Mouse (Mus musculus): ENCODE data around the gene Gm49368. TPM values are rescaled to one million over a fixed set of nuclear protein-coding genes. Genes with fewer than 3 reads are reported as not detected.

Gene Gm49368
- polyA plus RNA-seq, 1 experiment from 2014 or later = not detected

- Histone ChIP-seq H3K9me3 (ENCODE audit: control insufficient read depth, low read length) (no peaks in the 10 kb centered on the region), H3K4me3 (ENCODE audit: low read depth, low read length) (no peak overlapping the region), H3K36me3 (ENCODE audit: control insufficient read depth, insufficient read depth, low read length) (no peaks in the 10 kb centered on the region), H3K27ac (ENCODE audit: low read depth, low read length) (no peak overlapping the region), H3K9ac (replicated peaks; ENCODE audit: low read depth, low read length) (no peak overlapping the region), H3K4me1 (ENCODE audit: control insufficient read depth, insufficient read depth, low read length) (no peaks in the 10 kb centered on the region), H3K4me2 (ENCODE audit: low read depth, low read length) (no peak overlapping the region), H3K27me3 (ENCODE audit: control insufficient read depth, insufficient read depth, low read length) (no peaks in the 10 kb centered on the region)
- WGBS = 63% methylated on average over 3 of the region's 3 CpGs
- no peak for ATAC-seq (ENCODE audit: low read depth)
These were observed 5.4 kb downstream of the Gm49368 start for GRCm38 (mm10) chr7:128067847-128068246.

DNA sequence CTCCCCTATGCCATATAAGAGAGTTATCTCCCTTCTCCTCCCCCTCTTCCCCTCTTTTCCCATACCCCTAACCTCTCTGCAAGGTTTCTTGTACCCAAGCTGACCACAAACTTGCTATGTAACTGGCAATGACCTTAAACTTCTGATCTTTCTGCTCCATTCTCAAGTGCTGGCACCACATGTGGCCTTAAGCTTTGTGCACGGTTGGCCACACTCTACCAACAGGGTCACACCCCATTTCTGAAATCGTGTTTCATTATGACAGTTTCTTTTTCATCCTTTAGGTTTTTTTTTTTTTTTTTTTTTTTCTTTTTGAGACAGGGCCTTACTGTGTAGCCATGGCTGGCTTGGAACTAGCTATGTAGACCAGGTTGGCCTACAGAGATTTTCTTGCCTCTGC, 7.4 kb downstream of the Gm49368 start:
- Histone ChIP-seq H3K4me2 (ENCODE audit: low read depth, low read length) (no peak overlapping the region), H3K27me3 (ENCODE audit: control insufficient read depth, insufficient read depth, low read length) (no peaks in the 10 kb centered on the region), H3K36me3 (ENCODE audit: control insufficient read depth, insufficient read depth, low read length) (no peaks in the 10 kb centered on the region), H3K4me1 (ENCODE audit: control insufficient read depth, insufficient read depth, low read length) (no peaks in the 10 kb centered on the region), H3K27ac (ENCODE audit: low read depth, low read length) (no peak overlapping the region), H3K9ac (replicated peaks; ENCODE audit: low read depth, low read length) (no peak overlapping the region), H3K4me3 (ENCODE audit: low read depth, low read length) (no peak overlapping the region), H3K9me3 (ENCODE audit: control insufficient read depth, low read length) (no peaks in the 10 kb centered on the region)
- no peak for ATAC-seq (ENCODE audit: low read depth)
- WGBS = 93% methylated on average over 2 of the region's 2 CpGs

DNA sequence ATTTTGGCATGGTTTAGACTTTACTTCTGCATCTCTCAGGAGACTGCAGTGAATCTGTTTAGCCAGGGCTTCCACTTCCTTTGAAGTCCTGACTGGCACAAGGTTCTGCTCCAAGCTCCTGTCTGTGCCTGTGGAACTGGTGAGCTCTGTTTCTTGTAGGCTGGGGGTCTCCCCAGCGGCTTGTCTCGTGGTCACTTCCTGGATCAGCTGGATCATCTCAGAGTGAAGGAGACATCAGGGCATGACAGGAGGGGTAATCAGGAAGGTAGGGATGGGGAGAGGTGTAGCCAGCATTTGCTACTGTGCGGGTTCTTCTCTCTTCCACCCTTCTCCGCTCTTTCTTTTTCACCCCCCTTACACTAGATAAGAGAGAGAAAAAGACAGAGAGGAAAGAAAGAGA, 9.3 kb downstream of the Gm49368 start:
- Histone ChIP-seq H3K9me3 (ENCODE audit: control insufficient read depth, low read length) (no peaks in the 10 kb centered on the region), H3K4me3 (ENCODE audit: low read depth, low read length) (no peak overlapping the region), H3K4me2 (ENCODE audit: low read depth, low read length) (no peak overlapping the region), H3K4me1 (ENCODE audit: control insufficient read depth, insufficient read depth, low read length) (no peaks in the 10 kb centered on the region), H3K27ac (ENCODE audit: low read depth, low read length) (no peak overlapping the region), H3K27me3 (ENCODE audit: control insufficient read depth, insufficient read depth, low read length) (no peaks in the 10 kb centered on the region), H3K36me3 (ENCODE audit: control insufficient read depth, insufficient read depth, low read length) (no peaks in the 10 kb centered on the region), H3K9ac (replicated peaks; ENCODE audit: low read depth, low read length) (no peak overlapping the region)
- WGBS = 84% methylated on average over 4 of the region's 4 CpGs
- ATAC-seq (ENCODE audit: low read depth) = no peak

DNA sequence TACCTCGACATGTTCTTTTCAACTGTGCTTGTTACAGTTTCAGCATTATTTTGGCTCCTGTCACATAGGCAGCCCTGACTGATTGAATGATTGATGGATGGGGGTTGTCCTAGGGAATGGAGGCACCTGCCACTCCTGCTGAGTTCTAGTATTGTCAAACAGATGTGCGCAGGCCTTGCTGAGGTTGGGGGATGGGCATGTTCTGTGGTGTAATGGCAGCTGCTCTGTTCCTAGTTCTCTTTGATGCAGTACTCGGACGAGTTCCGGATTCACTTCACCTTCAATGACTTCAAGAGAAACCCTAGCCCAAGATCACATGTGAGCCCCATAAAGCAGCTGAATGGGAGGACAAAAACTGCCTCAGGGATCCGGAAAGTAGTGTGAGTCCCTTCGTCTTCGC, 17.5 kb downstream of the Gm49368 start:
- no peak overlapping the region for H3K9ac ChIP-seq (replicated peaks; ENCODE audit: low read depth, low read length)
- H3K4me2 ChIP-seq (ENCODE audit: low read depth, low read length) = no peak overlapping the region
- H3K36me3 ChIP-seq (ENCODE audit: control insufficient read depth, insufficient read depth, low read length) = no peaks in the 10 kb centered on the region
- H3K4me1 ChIP-seq (ENCODE audit: control insufficient read depth, insufficient read depth, low read length) = no peaks in the 10 kb centered on the region
- H3K27ac ChIP-seq (ENCODE audit: low read depth, low read length) = no peak overlapping the region
- no peak overlapping the region for H3K4me3 ChIP-seq (ENCODE audit: low read depth, low read length)
- 77% methylated on average over 8 of the region's 8 CpGs for WGBS
- H3K27me3 ChIP-seq (ENCODE audit: control insufficient read depth, insufficient read depth, low read length) = no peaks in the 10 kb centered on the region
- no peaks in the 10 kb centered on the region for H3K9me3 ChIP-seq (ENCODE audit: control insufficient read depth, low read length)
- ATAC-seq (ENCODE audit: low read depth) = no peak

GRCm38 (mm10) chr7:128089141-128089540, 26.7 kb downstream of the Gm49368 start:
- 83% methylated on average over 7 of the region's 7 CpGs for WGBS

DNA sequence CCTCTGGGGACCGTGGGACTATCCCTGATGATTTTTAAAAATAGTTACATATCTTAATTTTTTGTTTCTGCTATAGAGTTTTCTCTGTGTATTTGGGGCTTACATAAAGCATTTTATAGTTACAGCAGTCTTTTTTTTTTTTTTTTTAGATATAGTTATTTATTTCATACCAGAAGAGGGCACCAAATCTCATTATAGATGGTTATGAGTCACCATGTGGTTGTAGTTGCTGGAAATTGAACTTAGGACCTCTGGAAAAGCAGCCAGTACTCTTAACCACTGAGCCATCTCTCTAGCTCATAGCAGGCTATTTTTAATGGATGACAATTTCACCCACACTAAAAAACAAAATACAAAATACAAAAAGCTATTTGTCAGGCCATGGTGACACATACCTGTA, 35.7 kb downstream of the Gm49368 start:
- WGBS = 82% methylated on average over 1 of the region's 1 CpGs
- H3K27ac ChIP-seq (ENCODE audit: low read depth, low read length) = no peak overlapping the region
- H3K4me1 ChIP-seq (ENCODE audit: control insufficient read depth, insufficient read depth, low read length) = no peaks in the 10 kb centered on the region; the same call in 1 of the 2 replicates
- no peak overlapping the region for H3K9ac ChIP-seq (replicated peaks; ENCODE audit: low read depth, low read length)
- no peak for ATAC-seq (ENCODE audit: low read depth)
- H3K4me3 ChIP-seq (ENCODE audit: low read depth, low read length) = no peak overlapping the region
- no peak overlapping the region for H3K4me2 ChIP-seq (ENCODE audit: low read depth, low read length)
- no peaks in the 10 kb centered on the region for H3K36me3 ChIP-seq (ENCODE audit: control insufficient read depth, insufficient read depth, low read length)
- H3K9me3 ChIP-seq (ENCODE audit: control insufficient read depth, low read length) = no peaks in the 10 kb centered on the region
- H3K27me3 ChIP-seq (ENCODE audit: control insufficient read depth, insufficient read depth, low read length) = no peaks in the 10 kb centered on the region

More at GRCm38 (mm10) chr7:128089141-128089540, 26.7 kb downstream of the Gm49368 start:
- H3K4me3 ChIP-seq (ENCODE audit: low read depth, low read length) = no peak overlapping the region
- no peaks in the 10 kb centered on the region for H3K27me3 ChIP-seq (ENCODE audit: control insufficient read depth, insufficient read depth, low read length)
- no peak overlapping the region for H3K27ac ChIP-seq (ENCODE audit: low read depth, low read length)
- H3K4me1 ChIP-seq (ENCODE audit: control insufficient read depth, insufficient read depth, low read length) = no peaks in the 10 kb centered on the region
- no peaks in the 10 kb centered on the region for H3K36me3 ChIP-seq (ENCODE audit: control insufficient read depth, insufficient read depth, low read length)
- no peaks in the 10 kb centered on the region for H3K9me3 ChIP-seq (ENCODE audit: control insufficient read depth, low read length)
- H3K9ac ChIP-seq (replicated peaks; ENCODE audit: low read depth, low read length) = no peak overlapping the region
- ATAC-seq (ENCODE audit: low read depth) = no peak
- no peak overlapping the region for H3K4me2 ChIP-seq (ENCODE audit: low read depth, low read length)

- Histone ChIP-seq H3K36me3 (ENCODE audit: control insufficient read depth, insufficient read depth, low read length) (no peaks in the 10 kb centered on the region), H3K4me2 (ENCODE audit: low read depth, low read length) (no peak overlapping the region), H3K27ac (ENCODE audit: low read depth, low read length) (no peak overlapping the region), H3K4me3 (ENCODE audit: low read depth, low read length) (no peak overlapping the region), H3K9me3 (ENCODE audit: control insufficient read depth, low read length) (no peaks in the 10 kb centered on the region), H3K27me3 (ENCODE audit: control insufficient read depth, insufficient read depth, low read length) (no peaks in the 10 kb centered on the region), H3K9ac (replicated peaks; ENCODE audit: low read depth, low read length) (no peak overlapping the region), H3K4me1 (ENCODE audit: control insufficient read depth, insufficient read depth, low read length) (no peaks in the 10 kb centered on the region; the same call in 1 of the 2 replicates)
- WGBS = 75% methylated on average over 2 of the region's 2 CpGs
- no peak for ATAC-seq (ENCODE audit: low read depth)
These were observed 38.4 kb downstream of the Gm49368 start for GRCm38 (mm10) chr7:128100742-128101357.

GRCm38 (mm10) chr7:128105246-128105645, 42.8 kb downstream of the Gm49368 start:
- Histone ChIP-seq H3K4me1 (ENCODE audit: control insufficient read depth, insufficient read depth, low read length) (no peaks in the 10 kb centered on the region), H3K9me3 (ENCODE audit: control insufficient read depth, low read length) (no peaks in the 10 kb centered on the region), H3K4me3 (ENCODE audit: low read depth, low read length) (no peak overlapping the region), H3K36me3 (ENCODE audit: control insufficient read depth, insufficient read depth, low read length) (no peaks in the 10 kb centered on the region), H3K4me2 (ENCODE audit: low read depth, low read length) (no peak overlapping the region), H3K27ac (ENCODE audit: low read depth, low read length) (no peak overlapping the region), H3K27me3 (ENCODE audit: control insufficient read depth, insufficient read depth, low read length) (no peaks in the 10 kb centered on the region), H3K9ac (replicated peaks; ENCODE audit: low read depth, low read length) (no peak overlapping the region)
- ATAC-seq (ENCODE audit: low read depth) = no peak
- WGBS = 65% methylated on average over 4 of the region's 4 CpGs

- H3K9me3 ChIP-seq (ENCODE audit: control insufficient read depth, low read length) = no peaks in the 10 kb centered on the region
- no peak overlapping the region for H3K27ac ChIP-seq (ENCODE audit: low read depth, low read length)
- H3K36me3 ChIP-seq (ENCODE audit: control insufficient read depth, insufficient read depth, low read length) = no peaks in the 10 kb centered on the region
- H3K27me3 ChIP-seq (ENCODE audit: control insufficient read depth, insufficient read depth, low read length) = no peaks in the 10 kb centered on the region
- H3K4me3 ChIP-seq (ENCODE audit: low read depth, low read length) = no peak overlapping the region
- H3K9ac ChIP-seq (replicated peaks; ENCODE audit: low read depth, low read length) = no peak overlapping the region
- ATAC-seq (ENCODE audit: low read depth) = no peak
- WGBS = 88% methylated on average over 7 of the region's 7 CpGs
- no peaks in the 10 kb centered on the region for H3K4me1 ChIP-seq (ENCODE audit: control insufficient read depth, insufficient read depth, low read length)
- no peak overlapping the region for H3K4me2 ChIP-seq (ENCODE audit: low read depth, low read length)
These were observed 45.0 kb downstream of the Gm49368 start for GRCm38 (mm10) chr7:128107462-128107861.
